Mouse (Mus musculus): ENCODE data around the gene Rpap1. TPM values are rescaled to one million over a fixed set of nuclear protein-coding genes. Genes with fewer than 3 reads are reported as not detected.
A peak's percentile ranks its signal among the peaks of the same experiment; 100 is the strongest.

Rpap1 gene
- polyA plus RNA-seq, 1 experiment from 2014 or later: 19.9 TPM

DNA sequence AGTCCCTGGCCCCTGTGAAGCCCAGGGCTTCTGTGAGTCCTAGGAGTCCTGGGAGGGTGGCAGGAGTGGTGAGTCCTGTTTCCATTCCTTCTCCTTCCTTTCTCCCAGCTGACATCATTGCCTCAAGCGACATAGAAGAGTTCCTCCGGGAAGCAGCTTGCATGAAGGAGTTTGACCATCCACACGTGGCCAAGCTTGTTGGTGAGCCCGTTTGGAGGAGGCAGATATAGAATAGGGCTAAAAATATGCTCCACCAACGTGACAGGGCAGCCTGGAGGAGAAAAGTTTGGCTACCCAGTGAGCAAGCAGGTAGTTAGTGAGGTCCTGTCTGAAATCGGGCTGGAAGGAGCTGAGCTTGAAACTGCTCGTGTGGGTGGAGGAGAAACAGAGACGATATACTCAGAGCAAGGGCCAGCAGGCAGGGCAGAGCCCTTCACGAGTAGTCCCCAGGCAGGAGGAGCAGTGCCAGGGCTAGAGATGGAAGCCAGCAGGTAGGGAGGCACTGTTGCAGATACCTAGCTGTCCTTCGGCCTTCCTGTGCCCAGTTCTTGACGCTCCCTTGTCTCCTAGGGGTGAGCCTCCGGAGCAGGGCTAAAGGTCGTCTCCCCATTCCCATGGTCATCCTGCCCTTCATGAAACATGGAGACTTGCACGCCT, 24.3 kb upstream of the Rpap1 start:
- Histone ChIP-seq H3K4me1 (replicated peaks; ENCODE audit: control insufficient read depth, insufficient read depth, low read length) (no peaks in the 10 kb centered on the region), H3K27ac (ENCODE audit: low read depth, low read length) (no peak overlapping the region), H3K36me3 (ENCODE audit: control insufficient read depth, insufficient read depth, low read length) (no peaks in the 10 kb centered on the region), H3K9ac (ENCODE audit: low read depth, low read length) (no peak overlapping the region), H3K4me2 (replicated peaks; ENCODE audit: low read depth, low read length) (no peak overlapping the region), H3K9me3 (ENCODE audit: control insufficient read depth, low read length) (no peaks in the 10 kb centered on the region), H3K27me3 (ENCODE audit: control insufficient read depth, insufficient read depth, low read length) (no peaks in the 10 kb centered on the region), H3K4me3 (ENCODE audit: low read depth, low read length) (no peak overlapping the region)
- DNase-seq (ENCODE audit: low spot score): no peak
- ATAC-seq (ENCODE audit: low FRiP score): no peak
- 88% methylated on average over 14 of the region's 14 CpGs for WGBS

- WGBS: 83% methylated on average over 12 of the region's 12 CpGs
- H3K27me3 ChIP-seq (ENCODE audit: control insufficient read depth, insufficient read depth, low read length): no peaks in the 10 kb centered on the region
- H3K9ac ChIP-seq (ENCODE audit: low read depth, low read length): no peak overlapping the region
- no peak overlapping the region for H3K4me3 ChIP-seq (ENCODE audit: low read depth, low read length)
- H3K36me3 ChIP-seq (ENCODE audit: control insufficient read depth, insufficient read depth, low read length): no peaks in the 10 kb centered on the region
- H3K27ac ChIP-seq (ENCODE audit: low read depth, low read length): no peak overlapping the region
- no peak overlapping the region for H3K4me2 ChIP-seq (replicated peaks; ENCODE audit: low read depth, low read length)
- H3K9me3 ChIP-seq (ENCODE audit: control insufficient read depth, low read length): no peaks in the 10 kb centered on the region
- ATAC-seq (ENCODE audit: low FRiP score) (no peak), DNase-seq (ENCODE audit: low spot score) (no peak)
- no peaks in the 10 kb centered on the region for H3K4me1 ChIP-seq (replicated peaks; ENCODE audit: control insufficient read depth, insufficient read depth, low read length)
Observed at GRCm38 (mm10) chr2:119810890-119811289, 23.6 kb upstream of the Rpap1 start.

GRCm38 (mm10) chr2:119808881-119809280, 21.5 kb upstream of the Rpap1 start:
- 38% methylated on average over 4 of the region's 4 CpGs for WGBS
- H3K4me3 ChIP-seq (ENCODE audit: low read depth, low read length): no peak overlapping the region
- ATAC-seq (ENCODE audit: low FRiP score): no peak
- no peaks in the 10 kb centered on the region for H3K9me3 ChIP-seq (ENCODE audit: control insufficient read depth, low read length)
- peak overlapping the region; percentile 8; the same call in 1 of the 2 replicates for H3K9ac ChIP-seq (ENCODE audit: low read depth, low read length)
- no peaks in the 10 kb centered on the region for H3K36me3 ChIP-seq (ENCODE audit: control insufficient read depth, insufficient read depth, low read length)
- no peak overlapping the region for H3K27ac ChIP-seq (ENCODE audit: low read depth, low read length)
- peaks cover 8% of the 10 kb centered on the region for H3K4me1 ChIP-seq (replicated peaks; ENCODE audit: control insufficient read depth, insufficient read depth, low read length)
- H3K4me2 ChIP-seq (replicated peaks; ENCODE audit: low read depth, low read length): no peak overlapping the region
- DNase-seq (ENCODE audit: low spot score): no peak
- 0 out of 2 replicates have a peak, but pooled peaks cover 3% of the 10 kb centered on the region for H3K27me3 ChIP-seq (ENCODE audit: control insufficient read depth, insufficient read depth, low read length)

DNA sequence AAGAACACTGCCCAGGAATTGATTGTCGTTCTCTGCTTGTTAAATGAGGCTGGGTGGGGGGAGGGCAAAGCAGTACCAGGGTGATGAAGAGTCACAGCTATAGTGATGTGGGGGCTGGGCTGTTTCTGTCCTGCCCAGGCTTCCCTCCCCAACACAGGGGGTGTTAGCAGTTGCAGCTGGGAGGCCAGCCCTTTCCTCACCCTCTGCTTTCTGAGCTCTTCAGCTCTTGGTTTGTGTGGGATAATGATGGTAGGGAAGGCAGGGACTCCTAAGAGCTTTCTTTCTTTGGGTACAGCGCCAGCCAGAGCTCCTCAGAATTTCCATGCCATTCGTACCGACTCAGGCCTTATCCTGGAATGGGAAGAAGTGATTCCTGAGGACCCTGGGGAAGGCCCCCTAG, 21.1 kb upstream of the Rpap1 start:
- H3K27me3 ChIP-seq (ENCODE audit: control insufficient read depth, insufficient read depth, low read length): 0 out of 2 replicates have a peak, but pooled peaks cover 3% of the 10 kb centered on the region
- H3K4me2 ChIP-seq (replicated peaks; ENCODE audit: low read depth, low read length): no peak overlapping the region
- no peak overlapping the region for H3K9ac ChIP-seq (ENCODE audit: low read depth, low read length)
- no peak for ATAC-seq (ENCODE audit: low FRiP score)
- H3K4me3 ChIP-seq (ENCODE audit: low read depth, low read length): no peak overlapping the region
- WGBS: 34% methylated on average over 4 of the region's 4 CpGs
- H3K36me3 ChIP-seq (ENCODE audit: control insufficient read depth, insufficient read depth, low read length): no peaks in the 10 kb centered on the region
- no peaks in the 10 kb centered on the region for H3K9me3 ChIP-seq (ENCODE audit: control insufficient read depth, low read length)
- no peak for DNase-seq (ENCODE audit: low spot score)
- H3K27ac ChIP-seq (ENCODE audit: low read depth, low read length): no peak overlapping the region
- peaks cover 13% of the 10 kb centered on the region for H3K4me1 ChIP-seq (replicated peaks; ENCODE audit: control insufficient read depth, insufficient read depth, low read length)

DNA sequence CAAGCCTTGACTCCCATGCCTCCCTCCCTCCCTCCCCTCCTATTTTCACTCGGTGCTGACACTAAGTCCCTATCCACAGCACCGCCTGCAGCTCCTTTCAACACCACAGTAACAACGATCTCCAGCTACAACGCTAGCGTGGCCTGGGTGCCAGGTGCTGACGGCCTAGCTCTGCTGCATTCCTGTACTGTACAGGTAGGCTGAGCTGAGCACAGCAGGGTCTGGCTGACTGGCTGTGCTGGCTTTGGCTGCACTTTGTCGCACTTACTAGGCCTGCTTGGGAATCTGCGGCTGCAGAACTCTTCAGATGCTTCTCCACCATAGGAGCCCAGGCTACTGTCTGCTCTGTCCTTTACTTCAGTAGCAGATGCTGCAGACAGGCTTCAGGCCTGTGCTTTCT, 18.2 kb upstream of the Rpap1 start:
- WGBS: 40% methylated on average over 8 of the region's 8 CpGs
- Histone ChIP-seq H3K27ac (ENCODE audit: low read depth, low read length) (no peak overlapping the region), H3K9ac (ENCODE audit: low read depth, low read length) (no peak overlapping the region), H3K4me2 (replicated peaks; ENCODE audit: low read depth, low read length) (no peak overlapping the region), H3K27me3 (ENCODE audit: control insufficient read depth, insufficient read depth, low read length) (0 out of 2 replicates have a peak, but pooled peaks cover 3% of the 10 kb centered on the region), H3K4me3 (ENCODE audit: low read depth, low read length) (no peak overlapping the region), H3K4me1 (replicated peaks; ENCODE audit: control insufficient read depth, insufficient read depth, low read length) (peaks cover 21% of the 10 kb centered on the region), H3K9me3 (ENCODE audit: control insufficient read depth, low read length) (no peaks in the 10 kb centered on the region), H3K36me3 (ENCODE audit: control insufficient read depth, insufficient read depth, low read length) (no peaks in the 10 kb centered on the region)
- DNase-seq (ENCODE audit: low spot score) (no peak), ATAC-seq (ENCODE audit: low FRiP score) (no peak)

DNA sequence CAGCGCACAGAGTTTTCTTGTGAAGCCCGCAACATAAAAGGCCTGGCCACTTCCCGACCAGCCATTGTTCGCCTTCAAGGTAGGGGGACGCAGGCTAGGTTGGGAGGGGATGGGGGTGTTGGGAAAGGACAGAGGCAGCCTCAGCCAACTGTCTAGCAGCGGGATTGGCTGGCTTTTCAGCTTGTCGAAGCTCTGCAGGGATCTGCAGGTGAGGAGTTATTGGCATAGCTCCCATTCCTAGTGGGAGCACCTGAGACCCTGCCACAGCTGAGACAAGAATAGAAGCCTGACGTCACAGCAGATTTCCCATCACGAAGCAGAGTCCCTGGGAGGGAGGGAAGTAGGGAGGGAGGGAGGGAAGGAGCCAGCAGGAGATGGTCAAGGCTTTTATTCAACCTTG, 17.4 kb upstream of the Rpap1 start:
- Histone ChIP-seq H3K9ac (ENCODE audit: low read depth, low read length) (0 out of 2 replicates have a peak overlapping the region, but pooled peaks have one; percentile 11), H3K36me3 (ENCODE audit: control insufficient read depth, insufficient read depth, low read length) (no peaks in the 10 kb centered on the region), H3K27me3 (ENCODE audit: control insufficient read depth, insufficient read depth, low read length) (0 out of 2 replicates have a peak, but pooled peaks cover 3% of the 10 kb centered on the region), H3K4me3 (ENCODE audit: low read depth, low read length) (no peak overlapping the region), H3K9me3 (ENCODE audit: control insufficient read depth, low read length) (no peaks in the 10 kb centered on the region), H3K27ac (ENCODE audit: low read depth, low read length) (no peak overlapping the region), H3K4me2 (replicated peaks; ENCODE audit: low read depth, low read length) (no peak overlapping the region), H3K4me1 (replicated peaks; ENCODE audit: control insufficient read depth, insufficient read depth, low read length) (peaks cover 24% of the 10 kb centered on the region)
- DNase-seq (ENCODE audit: low spot score) (no peak), ATAC-seq (ENCODE audit: low FRiP score) (no peak)
- 21% methylated on average over 9 of the region's 9 CpGs for WGBS

- H3K4me3 ChIP-seq (ENCODE audit: low read depth, low read length): no peak overlapping the region
- WGBS: 25% methylated on average over 5 of the region's 5 CpGs
- DNase-seq (ENCODE audit: low spot score) (no peak), ATAC-seq (ENCODE audit: low FRiP score) (no peak)
- H3K27ac ChIP-seq (ENCODE audit: low read depth, low read length): peak overlapping the region; percentile 45; the same call in 1 of the 2 replicates
- H3K27me3 ChIP-seq (ENCODE audit: control insufficient read depth, insufficient read depth, low read length): 0 out of 2 replicates have a peak, but pooled peaks cover 6% of the 10 kb centered on the region
- H3K9me3 ChIP-seq (ENCODE audit: control insufficient read depth, low read length): no peaks in the 10 kb centered on the region
- peaks cover 24% of the 10 kb centered on the region for H3K4me1 ChIP-seq (replicated peaks; ENCODE audit: control insufficient read depth, insufficient read depth, low read length)
- 0 out of 2 replicates have a peak overlapping the region, but pooled peaks have one; percentile 11 for H3K9ac ChIP-seq (ENCODE audit: low read depth, low read length)
- H3K4me2 ChIP-seq (replicated peaks; ENCODE audit: low read depth, low read length): no peak overlapping the region
- H3K36me3 ChIP-seq (ENCODE audit: control insufficient read depth, insufficient read depth, low read length): no peaks in the 10 kb centered on the region
Observed at GRCm38 (mm10) chr2:119804275-119804628, 16.9 kb upstream of the Rpap1 start.

- no peaks in the 10 kb centered on the region for H3K36me3 ChIP-seq (ENCODE audit: control insufficient read depth, insufficient read depth, low read length)
- H3K9me3 ChIP-seq (ENCODE audit: control insufficient read depth, low read length): no peaks in the 10 kb centered on the region
- H3K27me3 ChIP-seq (ENCODE audit: control insufficient read depth, insufficient read depth, low read length): 0 out of 2 replicates have a peak, but pooled peaks cover 9% of the 10 kb centered on the region
- ATAC-seq (ENCODE audit: low FRiP score) (peak; percentile 17; the same call in 1 of the 2 replicates), DNase-seq (ENCODE audit: low spot score) (peak; percentile 52)
- H3K9ac ChIP-seq (ENCODE audit: low read depth, low read length): peak overlapping the region; percentile 32; the same call in 1 of the 2 replicates
- H3K4me3 ChIP-seq (ENCODE audit: low read depth, low read length): no peak overlapping the region
- H3K4me2 ChIP-seq (replicated peaks; ENCODE audit: low read depth, low read length): no peak overlapping the region
- H3K27ac ChIP-seq (ENCODE audit: low read depth, low read length): peak overlapping the region; percentile 48
- H3K4me1 ChIP-seq (replicated peaks; ENCODE audit: control insufficient read depth, insufficient read depth, low read length): peaks cover 24% of the 10 kb centered on the region
- 25% methylated on average over 6 of the region's 6 CpGs for WGBS
Observed at GRCm38 (mm10) chr2:119803618-119804274, 16.4 kb upstream of the Rpap1 start.
